Mouse (Mus musculus): Measurements from ENCODE around the gene Iqgap2. TPM values are rescaled to one million over a fixed set of nuclear protein-coding genes. Genes with fewer than 3 reads are reported as not detected.

The Iqgap2 gene
- polyA plus RNA-seq, 1 experiment from 2014 or later, result 31.5 TPM

DNA sequence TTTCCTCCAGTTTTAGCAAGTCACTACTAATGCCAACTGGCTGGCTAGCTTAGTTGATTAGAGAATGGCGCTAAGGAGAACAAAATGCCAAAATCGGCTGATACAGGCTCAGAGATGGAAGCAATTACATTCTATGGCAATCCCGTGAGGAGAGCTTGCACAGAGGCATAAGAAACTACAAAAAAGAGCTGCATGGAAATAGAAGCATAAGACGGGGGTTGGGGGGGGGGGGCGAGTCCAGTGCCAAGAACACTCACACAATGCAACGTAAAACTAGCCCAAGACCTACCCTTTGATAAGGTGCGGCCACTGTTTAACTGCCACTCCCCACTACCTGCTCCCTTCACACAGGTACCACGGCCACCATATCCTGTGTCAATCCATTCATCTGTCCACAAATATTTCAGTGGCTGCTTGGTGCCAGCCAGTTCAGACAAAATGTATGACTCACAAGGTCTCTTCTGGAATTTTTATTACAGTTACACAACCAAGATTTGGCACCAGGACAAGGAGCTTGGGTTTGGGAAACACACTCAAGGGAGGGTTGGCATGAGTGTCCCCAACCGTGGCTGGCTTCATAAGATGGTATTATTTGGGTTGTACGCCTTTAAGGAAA is 48.2 kb downstream of the Iqgap2 start:
- Histone ChIP-seq H3K4me1 (replicated peaks; ENCODE audit: control insufficient read depth, insufficient read depth, low read length) (no peaks in the 10 kb centered on the region), H3K27ac (ENCODE audit: low read depth, low read length) (no peak overlapping the region), H3K4me3 (ENCODE audit: low read depth, low read length) (no peak overlapping the region), H3K27me3 (replicated peaks; ENCODE audit: control insufficient read depth, insufficient read depth, low read length) (no peaks in the 10 kb centered on the region), H3K4me2 (replicated peaks; ENCODE audit: low read depth) (no peak overlapping the region), H3K36me3 (ENCODE audit: control insufficient read depth, insufficient read depth) (no peaks in the 10 kb centered on the region), H3K9me3 (ENCODE audit: control insufficient read depth) (no peaks in the 10 kb centered on the region), H3K9ac (ENCODE audit: low read depth, low read length) (no peak overlapping the region)
- TF ChIP-seq CTCF (IDR thresholded peaks at IDR 0.05; ENCODE audit: low read depth), result no peak
- WGBS, result 70% methylated on average over 10 of the region's 10 CpGs
- no peak; the same call in 1 of the 2 replicates for ATAC-seq

DNA sequence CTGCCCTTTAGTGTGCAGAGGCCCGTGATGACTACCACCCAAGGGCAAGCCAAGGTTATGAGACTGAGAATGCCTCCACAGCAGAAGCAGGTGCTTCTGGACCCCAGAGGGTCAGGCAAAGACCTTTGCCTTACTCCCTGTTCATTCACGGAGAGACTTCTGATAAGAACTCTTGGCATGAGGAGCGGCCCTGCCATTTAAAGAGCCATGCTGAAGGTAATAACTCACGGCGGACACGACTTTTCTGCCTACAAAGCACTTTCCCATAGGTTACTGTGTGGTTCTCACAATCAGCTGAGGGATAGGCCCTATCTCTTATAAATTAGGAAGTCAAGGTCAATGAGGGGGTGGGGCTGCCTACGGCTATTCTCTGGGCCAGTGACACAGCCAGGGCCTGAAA is 48.9 kb downstream of the Iqgap2 start:
- H3K27ac ChIP-seq (ENCODE audit: low read depth, low read length), result peak overlapping the region; percentile 47; the same call in 1 of the 2 replicates
- 0 out of 2 replicates have a peak overlapping the region, but pooled peaks have one; percentile 17 for H3K4me2 ChIP-seq (replicated peaks; ENCODE audit: low read depth)
- no peak overlapping the region for H3K9ac ChIP-seq (ENCODE audit: low read depth, low read length)
- H3K36me3 ChIP-seq (ENCODE audit: control insufficient read depth, insufficient read depth), result no peaks in the 10 kb centered on the region
- WGBS, result 41% methylated on average over 7 of the region's 7 CpGs
- ATAC-seq, result peak; percentile 85
- H3K9me3 ChIP-seq (ENCODE audit: control insufficient read depth), result no peaks in the 10 kb centered on the region
- no peak overlapping the region for H3K4me3 ChIP-seq (ENCODE audit: low read depth, low read length)
- no peak for TF ChIP-seq CTCF (IDR thresholded peaks at IDR 0.05; ENCODE audit: low read depth)
- H3K4me1 ChIP-seq (replicated peaks; ENCODE audit: control insufficient read depth, insufficient read depth, low read length), result no peaks in the 10 kb centered on the region
- no peaks in the 10 kb centered on the region for H3K27me3 ChIP-seq (replicated peaks; ENCODE audit: control insufficient read depth, insufficient read depth, low read length)

DNA sequence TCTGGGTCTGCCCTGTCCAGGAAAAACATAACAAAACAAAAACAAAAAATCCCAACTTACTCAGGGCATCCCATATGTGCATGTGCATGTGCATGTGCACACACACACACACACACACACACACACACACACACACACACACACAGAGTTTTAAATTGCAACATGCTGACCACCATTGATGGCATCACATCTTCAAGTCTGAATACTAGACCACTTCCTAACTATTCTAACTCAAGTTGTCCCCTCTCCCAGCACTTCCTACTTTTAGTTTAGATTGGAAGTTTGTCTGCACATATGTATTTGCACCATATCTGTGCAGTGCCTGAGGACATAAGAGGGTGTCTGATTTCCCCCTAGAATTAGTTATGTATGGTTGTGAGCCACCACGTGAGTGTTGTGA is 49.8 kb downstream of the Iqgap2 start:
- Histone ChIP-seq H3K4me3 (ENCODE audit: low read depth, low read length) (no peak overlapping the region), H3K4me1 (replicated peaks; ENCODE audit: control insufficient read depth, insufficient read depth, low read length) (peaks cover 3% of the 10 kb centered on the region; the same call in 1 of the 2 replicates), H3K9ac (ENCODE audit: low read depth, low read length) (no peak overlapping the region), H3K27me3 (replicated peaks; ENCODE audit: control insufficient read depth, insufficient read depth, low read length) (no peaks in the 10 kb centered on the region), H3K36me3 (ENCODE audit: control insufficient read depth, insufficient read depth) (no peaks in the 10 kb centered on the region), H3K27ac (ENCODE audit: low read depth, low read length) (no peak overlapping the region), H3K9me3 (ENCODE audit: control insufficient read depth) (no peaks in the 10 kb centered on the region), H3K4me2 (replicated peaks; ENCODE audit: low read depth) (no peak overlapping the region)
- ATAC-seq, result no peak
- TF ChIP-seq CTCF (IDR thresholded peaks at IDR 0.05; ENCODE audit: low read depth), result no peak
- 76% methylated on average over 1 of the region's 1 CpGs for WGBS

DNA sequence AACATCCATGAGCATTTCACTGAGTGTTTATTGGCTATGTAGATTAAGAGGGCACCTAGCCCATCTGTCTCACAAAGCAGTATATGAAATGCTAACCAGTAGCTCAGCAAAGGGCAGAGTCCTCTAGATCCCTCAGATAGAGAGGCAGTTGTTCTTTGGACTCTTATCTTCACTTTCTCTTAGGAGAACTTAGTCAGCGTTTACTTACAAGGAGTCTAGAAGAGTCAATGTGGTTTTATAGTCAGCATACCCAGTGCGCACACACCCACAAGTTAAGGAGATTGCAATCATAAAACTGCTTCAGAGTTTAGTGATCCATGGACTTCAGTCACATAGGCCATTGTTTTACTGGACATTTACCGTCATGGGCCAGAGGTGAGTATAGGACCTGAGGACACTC is 54.8 kb downstream of the Iqgap2 start:
- Histone ChIP-seq H3K27ac (ENCODE audit: low read depth, low read length) (peak overlapping the region; percentile 37), H3K36me3 (ENCODE audit: control insufficient read depth, insufficient read depth) (peaks cover 6% of the 10 kb centered on the region; the same call in 1 of the 2 replicates), H3K4me3 (ENCODE audit: low read depth, low read length) (no peak overlapping the region), H3K4me2 (replicated peaks; ENCODE audit: low read depth) (no peak overlapping the region), H3K9me3 (ENCODE audit: control insufficient read depth) (no peaks in the 10 kb centered on the region), H3K9ac (ENCODE audit: low read depth, low read length) (no peak overlapping the region), H3K4me1 (replicated peaks; ENCODE audit: control insufficient read depth, insufficient read depth, low read length) (peaks cover 9% of the 10 kb centered on the region; the same call in 1 of the 2 replicates), H3K27me3 (replicated peaks; ENCODE audit: control insufficient read depth, insufficient read depth, low read length) (no peaks in the 10 kb centered on the region)
- ATAC-seq, result peak; percentile 97
- 41% methylated on average over 3 of the region's 3 CpGs for WGBS
- no peak for TF ChIP-seq CTCF (IDR thresholded peaks at IDR 0.05; ENCODE audit: low read depth)

DNA sequence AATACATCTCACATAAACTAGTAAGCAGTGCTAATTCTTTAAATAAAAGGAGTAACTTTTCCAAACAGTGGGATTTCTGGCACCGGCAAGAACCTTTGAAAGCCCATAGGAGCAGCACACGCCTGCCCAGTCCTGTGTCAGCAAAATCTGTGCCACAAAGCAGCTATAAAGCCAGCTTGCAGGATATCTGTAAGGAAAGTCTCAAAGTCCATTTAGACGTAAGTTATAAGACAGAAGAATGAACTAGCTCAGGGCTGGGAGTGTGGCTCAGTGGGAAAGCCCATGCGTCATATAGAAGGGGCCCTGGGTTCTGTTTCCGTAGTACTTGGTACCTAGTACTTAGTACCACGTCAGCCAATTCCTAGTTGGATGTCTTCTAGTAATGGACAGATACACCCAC is 58.2 kb downstream of the Iqgap2 start:
- WGBS, result 40% methylated on average over 6 of the region's 6 CpGs
- ATAC-seq, result peak; percentile 71
- Histone ChIP-seq H3K27me3 (replicated peaks; ENCODE audit: control insufficient read depth, insufficient read depth, low read length) (no peaks in the 10 kb centered on the region), H3K36me3 (ENCODE audit: control insufficient read depth, insufficient read depth) (peaks cover 6% of the 10 kb centered on the region; the same call in 1 of the 2 replicates), H3K4me2 (replicated peaks; ENCODE audit: low read depth) (no peak overlapping the region), H3K9ac (ENCODE audit: low read depth, low read length) (no peak overlapping the region), H3K4me1 (replicated peaks; ENCODE audit: control insufficient read depth, insufficient read depth, low read length) (peaks cover 9% of the 10 kb centered on the region; the same call in 1 of the 2 replicates), H3K27ac (ENCODE audit: low read depth, low read length) (peak overlapping the region; percentile 64), H3K4me3 (ENCODE audit: low read depth, low read length) (no peak overlapping the region), H3K9me3 (ENCODE audit: control insufficient read depth) (no peaks in the 10 kb centered on the region)
- TF ChIP-seq CTCF (IDR thresholded peaks at IDR 0.05; ENCODE audit: low read depth), result no peak

DNA sequence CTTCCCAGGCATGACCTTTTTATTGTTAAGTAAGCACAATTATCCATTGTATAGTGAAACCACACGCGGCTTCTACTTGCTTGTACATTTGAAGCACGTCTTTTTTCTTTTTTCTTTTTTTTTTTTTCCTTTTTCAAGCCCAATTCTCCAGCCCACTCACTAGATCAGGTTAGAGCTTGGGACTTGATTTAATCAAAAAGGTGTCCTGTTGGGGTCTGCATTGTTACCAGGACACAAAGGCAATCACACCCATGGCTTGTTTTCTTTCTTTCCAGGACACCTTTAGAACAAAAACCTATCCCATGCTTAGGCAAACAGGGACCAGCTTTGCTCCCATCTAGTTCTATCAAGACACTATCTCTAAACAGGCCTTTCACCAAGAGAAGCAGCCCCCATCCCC is 59.0 kb downstream of the Iqgap2 start:
- Histone ChIP-seq H3K9ac (ENCODE audit: low read depth, low read length) (no peak overlapping the region), H3K9me3 (ENCODE audit: control insufficient read depth) (no peaks in the 10 kb centered on the region), H3K36me3 (ENCODE audit: control insufficient read depth, insufficient read depth) (peaks cover 6% of the 10 kb centered on the region; the same call in 1 of the 2 replicates), H3K27me3 (replicated peaks; ENCODE audit: control insufficient read depth, insufficient read depth, low read length) (no peaks in the 10 kb centered on the region), H3K4me2 (replicated peaks; ENCODE audit: low read depth) (no peak overlapping the region), H3K4me1 (replicated peaks; ENCODE audit: control insufficient read depth, insufficient read depth, low read length) (peaks cover 9% of the 10 kb centered on the region; the same call in 1 of the 2 replicates), H3K27ac (ENCODE audit: low read depth, low read length) (peak overlapping the region; percentile 64; the same call in 1 of the 2 replicates), H3K4me3 (ENCODE audit: low read depth, low read length) (no peak overlapping the region)
- TF ChIP-seq CTCF (IDR thresholded peaks at IDR 0.05; ENCODE audit: low read depth), result no peak
- 35% methylated on average over 3 of the region's 3 CpGs for WGBS
- no peak for ATAC-seq
